Mouse (Mus musculus): Measurements from ENCODE around the gene Dennd1c.

Gene Dennd1c

GRCm38 (mm10) chr17:57078336-57078735 lies at the start of gene Dennd1c:
Dennd1c (minus strand) TSS chr17:57078514.
- DNase-seq (ENCODE audit: low spot score) = no peak

- DNase-seq (ENCODE audit: low spot score) = no peak
Measured at GRCm38 (mm10) chr17:57125853-57126622, 47.7 kb upstream of the Dennd1c start.

- no peak for DNase-seq (ENCODE audit: low spot score)
Measured at GRCm38 (mm10) chr17:57124792-57125191, 46.5 kb upstream of the Dennd1c start.

- no peak for DNase-seq (ENCODE audit: low spot score)
Measured at GRCm38 (mm10) chr17:57123192-57124118, 45.1 kb upstream of the Dennd1c start.

GRCm38 (mm10) chr17:57121856-57122255 lies 43.5 kb upstream of the Dennd1c start:
- no peak for DNase-seq (ENCODE audit: low spot score)

- DNase-seq (ENCODE audit: low spot score) = no peak
Measured at GRCm38 (mm10) chr17:57118524-57119349, 40.4 kb upstream of the Dennd1c start.

- DNase-seq (ENCODE audit: low spot score) = no peak
Measured at GRCm38 (mm10) chr17:57116801-57117200, 38.5 kb upstream of the Dennd1c start.

- no peak for DNase-seq (ENCODE audit: low spot score)
Measured at GRCm38 (mm10) chr17:57112768-57113474, 34.6 kb upstream of the Dennd1c start.

- no peak for DNase-seq (ENCODE audit: low spot score)
Measured at GRCm38 (mm10) chr17:57110005-57110404, 31.7 kb upstream of the Dennd1c start.

GRCm38 (mm10) chr17:57108666-57109171 lies 30.4 kb upstream of the Dennd1c start:
- no peak for DNase-seq (ENCODE audit: low spot score)

GRCm38 (mm10) chr17:57108040-57108665 lies 29.8 kb upstream of the Dennd1c start:
- no peak for DNase-seq (ENCODE audit: low spot score)

- DNase-seq (ENCODE audit: low spot score) = no peak
Measured at GRCm38 (mm10) chr17:57107064-57107463, 28.8 kb upstream of the Dennd1c start.

- no peak for DNase-seq (ENCODE audit: low spot score)
Measured at GRCm38 (mm10) chr17:57106035-57106368, 27.7 kb upstream of the Dennd1c start.

- no peak for DNase-seq (ENCODE audit: low spot score)
Measured at GRCm38 (mm10) chr17:57105181-57106034, 27.1 kb upstream of the Dennd1c start, which contains the start of gene Tnfsf9. Tnfsf9 (plus strand) TSS chr17:57105325.

- no peak for DNase-seq (ENCODE audit: low spot score)
Measured at GRCm38 (mm10) chr17:57104496-57104895, 26.2 kb upstream of the Dennd1c start.

- DNase-seq (ENCODE audit: low spot score) = no peak
Measured at GRCm38 (mm10) chr17:57102276-57102675, 24.0 kb upstream of the Dennd1c start.

GRCm38 (mm10) chr17:57099629-57100325 lies 21.5 kb upstream of the Dennd1c start:
- no peak for DNase-seq (ENCODE audit: low spot score)

GRCm38 (mm10) chr17:57098321-57098720 lies 20.0 kb upstream of the Dennd1c start:
- no peak for DNase-seq (ENCODE audit: low spot score)

- DNase-seq (ENCODE audit: low spot score) = peak; percentile 86
Measured at GRCm38 (mm10) chr17:57096623-57096920, 18.3 kb upstream of the Dennd1c start.
